Mouse (Mus musculus): Measurements from ENCODE around the gene Dram2.

GRCm38 (mm10) chr3:106618103-106618502 is 70.5 kb downstream of the Dram2 start:
- TF ChIP-seq GATA1 (IDR thresholded peaks at IDR 0.05; ENCODE audit: borderline replicate concordance, low read length) (no peak), FLI1 (IDR thresholded peaks at IDR 0.05; ENCODE audit: low read length) (no peak)

All from megakaryocyte, embryonic 14.5 days (primary cell).